Mouse (Mus musculus) embryonic fibroblast, embryonic 13.5 days (primary cell): ENCODE data around the gene Mob4. TPM values are rescaled to one million over a fixed set of nuclear protein-coding genes. Genes with fewer than 3 reads are reported as not detected.

Source experiments
- H3K27ac ChIP-seq: 2 replicates; pipeline ENCODE4 v1.5.1; 2012; ENCODE audit warnings: low read length, control low read depth, inconsistent platforms; ENCODE audit not compliant: insufficient read depth
- H3K4me1 ChIP-seq: 2 replicates; pipeline ENCODE4 v1.6.1; 2011; ENCODE audit warnings: low read length; ENCODE audit not compliant: control insufficient read depth, insufficient read depth
- H3K4me3 ChIP-seq: 2 replicates; pipeline ENCODE4 v1.5.1; 2011; ENCODE audit warnings: mild to moderate bottlenecking, control low read depth, low read length; ENCODE audit not compliant: insufficient read depth
- CTCF ChIP-seq: IDR thresholded peaks from 2 replicates; pipeline ENCODE4 v1.5.1; 2011; ENCODE audit warnings: mild to moderate bottlenecking, control low read depth, low read length, moderate library complexity, borderline replicate concordance; ENCODE audit not compliant: insufficient read depth
- POLR2A ChIP-seq: IDR thresholded peaks from 2 replicates; pipeline ENCODE4 v1.6.1; 2011; ENCODE audit warnings: low read depth, mild to moderate bottlenecking, control low read depth, low read length, moderate library complexity
- polyA plus RNA-seq: library from polyadenylated mRNA; stranded (reverse); fragments of >200 nt; gene quantifications from 2 replicates; pipeline ENCODE4 v1.2.4, GENCODE M21; 2011; ENCODE audit warnings: low read depth; ENCODE audit not compliant: missing spikeins, insufficient read length

The Mob4 gene
- polyA plus RNA-seq, 1 experiment: 83.1 TPM

DNA sequence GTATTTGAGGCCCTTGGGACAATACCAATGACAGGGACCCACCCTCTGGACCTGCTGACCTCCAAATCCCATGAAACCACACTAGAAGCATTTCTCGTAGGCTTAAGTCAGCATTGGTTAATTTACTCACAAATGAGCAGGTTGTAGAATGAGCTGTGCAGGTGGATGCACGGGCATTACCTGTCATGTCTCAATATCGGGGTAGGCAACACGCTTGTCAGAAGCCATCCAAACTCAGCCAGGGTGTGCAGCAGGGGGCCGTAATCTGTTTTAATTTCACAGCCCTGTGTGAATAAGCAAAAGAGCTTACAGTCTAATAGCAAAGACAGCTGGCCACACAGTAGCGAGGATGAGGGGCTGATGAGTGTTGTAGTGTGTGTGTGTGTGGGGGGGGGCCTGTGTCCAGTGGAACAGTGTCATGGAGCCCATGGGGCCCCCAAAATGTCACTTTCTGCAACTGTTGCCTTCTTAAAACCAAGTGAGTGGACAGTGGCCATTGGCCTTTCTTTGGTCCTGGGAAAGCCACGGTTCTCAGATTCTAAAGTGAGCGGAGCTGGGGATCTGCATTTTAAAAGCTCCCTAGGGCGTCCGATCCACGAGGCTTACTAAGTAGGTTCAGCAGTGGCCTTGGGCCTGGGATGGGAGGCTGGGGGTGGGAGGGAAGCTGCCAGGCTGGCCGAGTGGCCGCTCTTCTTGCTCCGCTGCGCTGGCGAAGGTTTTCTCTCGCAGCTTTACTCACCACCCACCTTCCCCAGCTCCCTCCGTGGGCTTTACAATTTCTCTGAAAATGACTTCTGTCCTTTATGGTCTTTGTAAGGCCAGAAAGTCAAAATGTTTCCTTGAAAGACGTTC lies 63.3 kb downstream of the Mob4 start:
- Histone ChIP-seq H3K4me3 (no peak overlapping the region), H3K4me1 (peaks cover 7% of the 10 kb centered on the region), H3K27ac (no peak overlapping the region)
- TF ChIP-seq POLR2A: no peak
- TF ChIP-seq CTCF: no peak

DNA sequence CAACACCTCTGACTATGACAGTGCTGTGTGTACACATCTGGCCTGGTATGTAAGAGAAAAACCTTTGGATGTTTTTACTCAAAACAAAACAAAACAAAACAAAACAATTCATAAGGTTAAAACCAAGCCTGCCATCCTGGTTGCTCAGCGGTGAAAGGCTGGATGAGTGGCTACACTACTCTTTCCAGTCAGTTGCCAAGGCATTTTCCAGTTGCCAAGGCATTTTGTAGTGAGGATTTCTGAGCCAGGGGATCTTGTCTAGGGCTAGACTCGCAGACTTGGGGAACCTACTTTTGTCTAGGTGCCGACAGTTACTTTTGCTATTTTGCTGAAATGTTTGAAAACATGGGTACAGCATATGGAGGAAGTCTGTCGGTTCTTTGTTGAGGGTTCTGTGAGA lies 64.0 kb downstream of the Mob4 start:
- peaks cover 7% of the 10 kb centered on the region for H3K4me1 ChIP-seq
- no peak overlapping the region for H3K27ac ChIP-seq
- no peak overlapping the region for H3K4me3 ChIP-seq
- TF ChIP-seq POLR2A (no peak), CTCF (no peak)

DNA sequence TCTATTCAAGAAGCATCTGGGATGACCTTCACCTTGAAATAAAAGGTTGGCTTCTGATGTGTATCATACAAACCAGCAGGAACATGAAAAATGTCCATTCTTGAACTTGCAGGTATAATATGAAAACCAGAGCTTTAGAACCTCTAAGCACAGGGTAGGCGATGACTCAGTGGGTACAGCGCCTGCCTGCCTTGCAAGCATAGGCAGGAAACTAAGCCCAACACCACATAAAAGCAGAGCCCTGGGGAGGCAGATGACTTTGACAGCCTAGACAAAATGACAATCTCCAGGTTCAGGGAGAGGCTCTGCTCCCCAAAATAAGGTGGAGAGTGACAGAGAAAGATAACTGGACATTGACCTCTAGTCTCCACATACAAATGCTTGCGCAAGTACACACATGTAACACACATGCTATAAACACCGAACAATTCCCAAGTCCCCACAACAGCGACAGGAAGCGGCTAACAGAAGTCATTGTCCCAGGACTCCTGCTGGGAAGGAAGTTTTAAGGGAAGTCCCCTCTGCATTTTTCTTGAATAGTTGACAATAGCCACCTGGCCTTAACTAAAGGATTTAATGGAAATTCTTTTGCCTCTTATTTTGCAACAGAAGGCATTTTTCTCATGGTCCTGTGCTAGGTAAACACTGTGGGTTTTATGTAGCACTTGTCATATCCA lies 65.4 kb downstream of the Mob4 start:
- H3K4me1 ChIP-seq: peaks cover 7% of the 10 kb centered on the region

DNA sequence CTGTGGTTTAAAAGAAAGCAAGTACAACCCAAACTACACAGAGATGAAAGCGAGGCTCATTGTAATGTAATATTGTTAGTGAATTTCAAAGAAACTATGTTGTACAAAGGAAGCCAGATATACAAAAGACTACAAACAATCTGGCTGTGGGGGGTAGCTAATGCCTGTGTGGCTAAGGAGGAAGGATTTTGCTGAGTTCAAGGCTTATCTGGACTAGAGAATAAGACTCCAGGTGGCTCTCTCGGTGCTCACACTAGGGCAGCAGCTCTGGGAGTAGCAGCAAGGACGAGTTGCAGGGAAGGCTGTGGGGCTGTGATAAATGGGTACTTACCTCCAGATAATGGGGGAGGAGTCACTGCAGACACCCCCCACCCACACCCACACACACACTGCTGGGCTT lies 67.7 kb downstream of the Mob4 start:
- Histone ChIP-seq H3K4me1 (peaks cover 6% of the 10 kb centered on the region; the same call in 1 of the 2 replicates), H3K4me3 (no peak overlapping the region), H3K27ac (no peak overlapping the region)
- TF ChIP-seq POLR2A (no peak), CTCF (no peak)

More for the DNA sequence above, 65.4 kb downstream of the Mob4 start:
- Histone ChIP-seq H3K4me3 (no peak overlapping the region), H3K27ac (no peak overlapping the region)
- no peak for TF ChIP-seq CTCF
- TF ChIP-seq POLR2A: no peak

DNA sequence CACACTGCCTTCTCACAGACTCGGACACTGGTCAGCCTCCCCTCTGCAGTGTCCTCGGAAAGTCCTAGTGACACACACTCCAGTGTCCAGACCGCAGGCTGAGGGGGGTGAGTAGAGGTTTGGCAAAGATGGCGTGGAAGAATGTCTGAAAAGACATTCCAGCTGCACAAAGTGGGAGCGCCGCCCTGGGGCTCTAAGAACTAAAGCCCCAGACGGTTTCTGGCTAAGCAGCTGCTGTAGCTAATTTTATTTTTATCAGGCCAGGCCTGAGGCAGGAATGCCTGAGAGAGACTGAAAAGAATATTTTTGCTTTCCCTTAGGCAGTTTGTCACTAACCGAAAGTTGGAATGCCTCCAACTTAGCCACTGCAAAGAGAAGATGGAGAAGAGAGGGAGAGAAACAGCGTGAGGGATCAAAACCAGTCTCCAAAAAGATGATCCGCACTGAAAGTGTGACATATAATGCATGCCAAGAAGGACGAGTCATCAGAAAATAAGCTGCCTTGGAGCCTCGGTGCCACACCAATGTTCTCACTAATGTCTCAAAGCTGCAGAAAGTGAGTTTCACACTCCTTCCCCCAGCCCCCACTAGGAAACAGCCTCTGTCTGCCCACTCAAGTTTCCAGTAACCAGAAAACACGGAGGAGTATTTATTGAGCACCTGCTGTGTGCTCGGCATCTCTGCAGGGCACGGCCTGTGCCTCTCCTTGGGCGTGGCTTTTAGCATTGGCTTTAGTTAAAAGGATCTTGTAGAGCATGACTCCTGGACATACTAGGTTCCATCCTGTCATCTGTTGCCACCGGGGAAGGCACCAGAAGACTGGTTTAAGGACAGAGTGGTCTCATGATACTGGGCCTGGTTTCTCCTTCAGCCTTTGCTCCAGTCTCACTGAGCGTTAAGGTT lies 71.1 kb downstream of the Mob4 start:
- Histone ChIP-seq H3K4me3 (no peak overlapping the region), H3K4me1 (peaks cover 6% of the 10 kb centered on the region; the same call in 1 of the 2 replicates), H3K27ac (peak overlapping the region; percentile 27)
- TF ChIP-seq POLR2A: no peak
- no peak for TF ChIP-seq CTCF

Other genes with a start within 250 kb of the Mob4 start
- gene Ankrd44, start 204.8 kb upstream of the Mob4 start, polyA plus RNA-seq: 18.8 and 24.8 TPM in 2 replicates
- gene Sf3b1, start 103.8 kb upstream of the Mob4 start, polyA plus RNA-seq: 246 and 258 TPM in 2 replicates
- gene Coq10b, start 78.5 kb upstream of the Mob4 start, polyA plus RNA-seq: 67.1 and 82.1 TPM in 2 replicates
- 429 and 478 TPM in 2 replicates for gene Hspe1, start 43.1 kb upstream of the Mob4 start, polyA plus RNA-seq
- gene Hspd1, start 43.0 kb upstream of the Mob4 start, polyA plus RNA-seq: 335 and 353 TPM in 2 replicates
- gene Rftn2, start 95.6 kb downstream of the Mob4 start, polyA plus RNA-seq: 10.4 and 14.3 TPM in 2 replicates
- gene Mars2, start 105.9 kb downstream of the Mob4 start, polyA plus RNA-seq: 3.4 and 3.5 TPM in 2 replicates
- gene Boll, start 232.2 kb downstream of the Mob4 start, polyA plus RNA-seq: not detected in 2 replicates